In the genomic region with DNA sequence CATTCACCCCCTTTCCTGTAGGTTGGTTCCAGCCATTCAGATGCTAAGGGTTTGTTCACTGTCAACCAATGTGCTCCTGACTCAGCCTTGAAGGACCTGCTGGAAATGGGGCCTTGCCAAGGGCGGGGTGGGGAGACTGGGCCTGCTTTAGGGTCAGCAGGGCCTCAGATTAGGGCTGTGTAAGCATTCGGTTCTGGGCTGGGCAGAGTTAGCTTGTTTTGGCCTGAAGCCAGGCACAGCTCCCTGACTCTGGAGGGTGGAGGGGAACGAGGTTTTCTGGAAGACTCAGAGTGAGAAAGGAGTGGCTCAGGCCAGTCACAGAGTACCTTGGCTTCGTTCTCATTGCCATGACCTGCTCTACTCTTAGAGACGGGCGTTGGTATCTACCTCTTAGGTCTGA, we compare ENCODE assay signal across 11 mouse cellular contexts. TPM values are rescaled to one million over a fixed set of nuclear protein-coding genes. Genes with fewer than 3 reads are reported as not detected.
DNase-seq lines count a peak whose midpoint lies in the region; ATAC-seq and TF ChIP-seq lines count a peak whose summit lies in the region.
"Had no signal": no experiment of that assay in that cellular context is flagged by ENCODE, and none has a peak within 500 bp of the region (broad histone marks: within the 10 kb centered on the region; RNA-seq: fewer than 3 reads in every experiment).

No protein-coding gene starts in this region.

- H3K27ac ChIP-seq in limb, embryonic 12.5 days = no peak overlapping the region
- no peak overlapping the region for H3K27ac ChIP-seq in limb, embryonic 10.5 days
- no peak overlapping the region for H3K27ac ChIP-seq in intestine, postnatal 0 days (ENCODE audit: low read depth, low read length)
- H3K27ac ChIP-seq in stomach, embryonic 15.5 days = 0 out of 2 replicates have a peak overlapping the region, but pooled peaks have one; percentile 4
- H3K27ac ChIP-seq in forebrain, postnatal 0 days (ENCODE audit: low read depth, low read length) = no peak overlapping the region
- H3K27ac ChIP-seq: hindbrain, embryonic 15.5 days had no signal

- peaks cover 9% of the 10 kb centered on the region; the same call in 1 of the 2 replicates for H3K4me1 ChIP-seq in limb, embryonic 12.5 days (replicated peaks)
- H3K4me1 ChIP-seq in limb, embryonic 10.5 days = peaks cover 4% of the 10 kb centered on the region; the same call in 1 of the 2 replicates
- no peaks in the 10 kb centered on the region for H3K4me1 ChIP-seq in intestine, postnatal 0 days (replicated peaks; ENCODE audit: control insufficient read depth, insufficient read depth, low read length)
- peaks cover 15% of the 10 kb centered on the region; the same call in 1 of the 2 replicates for H3K4me1 ChIP-seq in stomach, embryonic 15.5 days
- peaks cover 14% of the 10 kb centered on the region for H3K4me1 ChIP-seq in forebrain, postnatal 0 days (ENCODE audit: insufficient read depth)

- 0 out of 2 replicates have a peak, but pooled peaks have one; percentile 31 for ATAC-seq in limb, embryonic 12.5 days (ENCODE audit: insufficient number of reproducible peaks, insufficient read depth, low FRiP score, low TSS enrichment, low read depth)
- peak; percentile 67; the same call in 1 of the 2 replicates for ATAC-seq in intestine, postnatal 0 days
- peak; percentile 93 for ATAC-seq in stomach, embryonic 15.5 days (ENCODE audit: insufficient read depth, low FRiP score, low read depth)
- ATAC-seq in forebrain, postnatal 0 days = no peak

- DNase-seq in limb, embryonic 10.5 days (ENCODE audit: low spot score) = no peak
- peak; percentile 29 for DNase-seq in gastrocnemius, postnatal 25 days
- no peak for DNase-seq in cerebellum, postnatal 36 days
- DNase-seq in right cerebral cortex, postnatal 36 days (ENCODE audit: low spot score in 2 of 2) = no peak
- no peak for DNase-seq in forebrain, postnatal 0 days
- DNase-seq: cerebellum, adult 9-10 months had no signal

- 64% methylated on average over 6 of the region's 6 CpGs for WGBS in limb, embryonic 12.5 days
- 80% methylated on average over 6 of the region's 6 CpGs for WGBS in limb, embryonic 10.5 days
- 26% methylated on average over 6 of the region's 6 CpGs for WGBS in intestine, postnatal 0 days
- WGBS in stomach, embryonic 15.5 days = 44% methylated on average over 6 of the region's 6 CpGs
- 55% methylated on average over 6 of the region's 6 CpGs for whole genome bisulfite sequencing in forebrain, postnatal 0 days

- H3K9ac ChIP-seq in limb, embryonic 12.5 days (replicated peaks) = no peak overlapping the region
- no peak overlapping the region for H3K9ac ChIP-seq in intestine, postnatal 0 days (ENCODE audit: low read depth, low read length)
- no peak overlapping the region for H3K9ac ChIP-seq in stomach, embryonic 15.5 days
- H3K9ac ChIP-seq in forebrain, postnatal 0 days = no peak overlapping the region
- H3K9ac ChIP-seq: hindbrain, embryonic 15.5 days had no signal

- H3K9me3 ChIP-seq in limb, embryonic 12.5 days = no peaks in the 10 kb centered on the region
- H3K9me3 ChIP-seq in limb, embryonic 10.5 days (replicated peaks) = no peaks in the 10 kb centered on the region
- no peaks in the 10 kb centered on the region for H3K9me3 ChIP-seq in intestine, postnatal 0 days (ENCODE audit: control insufficient read depth)
- no peaks in the 10 kb centered on the region for H3K9me3 ChIP-seq in stomach, embryonic 15.5 days
- H3K9me3 ChIP-seq in forebrain, postnatal 0 days (ENCODE audit: low read length) = no peaks in the 10 kb centered on the region
- H3K9me3 ChIP-seq: hindbrain, embryonic 15.5 days had no signal

- H3K36me3 ChIP-seq in limb, embryonic 12.5 days = no peaks in the 10 kb centered on the region
- H3K36me3 ChIP-seq in limb, embryonic 10.5 days = no peaks in the 10 kb centered on the region
- no peaks in the 10 kb centered on the region for H3K36me3 ChIP-seq in intestine, postnatal 0 days (ENCODE audit: control insufficient read depth, insufficient read depth)
- no peaks in the 10 kb centered on the region for H3K36me3 ChIP-seq in stomach, embryonic 15.5 days
- H3K36me3 ChIP-seq in forebrain, postnatal 0 days (ENCODE audit: insufficient read depth) = peaks cover 62% of the 10 kb centered on the region

- no peaks in the 10 kb centered on the region for H3K27me3 ChIP-seq in limb, embryonic 12.5 days
- H3K27me3 ChIP-seq in limb, embryonic 10.5 days (ENCODE audit: low read depth, poor library complexity, severe bottlenecking) = no peaks in the 10 kb centered on the region
- no peaks in the 10 kb centered on the region for H3K27me3 ChIP-seq in intestine, postnatal 0 days (replicated peaks; ENCODE audit: control insufficient read depth, insufficient read depth, low read length)
- no peaks in the 10 kb centered on the region for H3K27me3 ChIP-seq in stomach, embryonic 15.5 days (replicated peaks)
- H3K27me3 ChIP-seq in forebrain, postnatal 0 days (ENCODE audit: insufficient read depth, low read length) = no peaks in the 10 kb centered on the region
- H3K27me3 ChIP-seq: hindbrain, embryonic 15.5 days had no signal

- H3K4me3 ChIP-seq in limb, embryonic 12.5 days (replicated peaks) = no peak overlapping the region
- no peak overlapping the region for H3K4me3 ChIP-seq in limb, embryonic 10.5 days
- no peak overlapping the region for H3K4me3 ChIP-seq in intestine, postnatal 0 days (ENCODE audit: low read depth, low read length)
- no peak overlapping the region for H3K4me3 ChIP-seq in stomach, embryonic 15.5 days (replicated peaks)
- H3K4me3 ChIP-seq in forebrain, postnatal 0 days (ENCODE audit: low read depth, low read length) = no peak overlapping the region
- H3K4me3 ChIP-seq: hindbrain, embryonic 15.5 days had no signal

- H3K4me2 ChIP-seq in limb, embryonic 12.5 days = no peak overlapping the region
- H3K4me2 ChIP-seq in intestine, postnatal 0 days (replicated peaks; ENCODE audit: low read depth) = no peak overlapping the region
- H3K4me2 ChIP-seq in stomach, embryonic 15.5 days = no peak overlapping the region
- H3K4me2 ChIP-seq in forebrain, postnatal 0 days (ENCODE audit: low read depth) = no peak overlapping the region
- H3K4me2 ChIP-seq: hindbrain, embryonic 15.5 days had no signal

- TF ChIP-seq CTCF in intestine, postnatal 0 days (IDR thresholded peaks at IDR 0.05; ENCODE audit: low read depth) = no peak
- no peak for TF ChIP-seq CTCF in forebrain, postnatal 0 days (IDR thresholded peaks at IDR 0.05; ENCODE audit: low read depth)

RNA-seq across cellular contexts. Expression of a gene that starts 35.9 kb away (rescaled TPM):
- polyA plus RNA-seq in limb, embryonic 12.5 days (2016; fragmentation: Nextera tagmentation; extraction: Ambion mirVana) = 1.0 and 1.2 TPM in 2 replicates
- polyA plus RNA-seq in limb, embryonic 10.5 days (2016; fragmentation: Nextera tagmentation; extraction: Ambion mirVana) = 0.83 and 0.90 TPM in 2 replicates
- total RNA-seq in gastrocnemius, postnatal 25 days (2021) = 1 to 10 TPM; 1.2 to 2.8 TPM
- polyA plus RNA-seq in intestine, postnatal 0 days (2015; fragmentation: Nextera tagmentation; extraction: Ambion mirVana) = 2.6 and 2.7 TPM in 2 replicates
- 7.6 and 8.5 TPM in 2 replicates for polyA plus RNA-seq in stomach, embryonic 15.5 days (2015; fragmentation: Nextera tagmentation; extraction: Ambion mirVana)
- 91.8 and 120 TPM in 2 replicates for total RNA-seq in forebrain, postnatal 0 days (2014; rRNA removed)
- polyA plus RNA-seq in forebrain, postnatal 0 days (2015; fragmentation: Nextera tagmentation; extraction: Ambion mirVana) = 30.3 and 43.4 TPM in 2 replicates
- total RNA-seq: monocyte, adult 5-6 weeks had no signal
